Mouse (Mus musculus): ENCODE measurements around the gene Lce1e. TPM values are rescaled to one million over a fixed set of nuclear protein-coding genes. Genes with fewer than 3 reads are reported as not detected.

Lce1e gene
- polyA plus RNA-seq, 1 experiment from 2014 or later: not detected

Other genes with a start within 250 kb of the Lce1e start
- not detected in 2 replicates for gene Sprr1a, start 223.2 kb downstream of the Lce1e start, polyA plus RNA-seq (2015; fragmentation: Nextera tagmentation; extraction: Ambion mirVana)
- not detected in 2 replicates for gene Sprr4, start 208.6 kb downstream of the Lce1e start, polyA plus RNA-seq (2015; fragmentation: Nextera tagmentation; extraction: Ambion mirVana)
- gene 2310046K23Rik, start 174.6 kb downstream of the Lce1e start, polyA plus RNA-seq (2015; fragmentation: Nextera tagmentation; extraction: Ambion mirVana): not detected in 2 replicates
- not detected in 2 replicates for gene Ivl, start 135.3 kb downstream of the Lce1e start, polyA plus RNA-seq (2015; fragmentation: Nextera tagmentation; extraction: Ambion mirVana)
- not detected in 2 replicates for gene Smcp, start 120.1 kb downstream of the Lce1e start, polyA plus RNA-seq (2015; fragmentation: Nextera tagmentation; extraction: Ambion mirVana)
- not detected in 2 replicates for gene 2210017I01Rik, start 101.6 kb downstream of the Lce1e start, polyA plus RNA-seq (2015; fragmentation: Nextera tagmentation; extraction: Ambion mirVana)
- gene Lce6a, start 87.4 kb downstream of the Lce1e start, polyA plus RNA-seq (2015; fragmentation: Nextera tagmentation; extraction: Ambion mirVana): not detected in 2 replicates
- not detected in 2 replicates for gene Lce1a1, start 60.8 kb downstream of the Lce1e start, polyA plus RNA-seq (2015; fragmentation: Nextera tagmentation; extraction: Ambion mirVana)
- gene Lce1b, start 52.1 kb downstream of the Lce1e start, polyA plus RNA-seq (2015; fragmentation: Nextera tagmentation; extraction: Ambion mirVana): not detected in 2 replicates
- not detected in 2 replicates for gene Lce1a2, start 38.8 kb downstream of the Lce1e start, polyA plus RNA-seq (2015; fragmentation: Nextera tagmentation; extraction: Ambion mirVana)
- gene Lce1c, start 29.8 kb downstream of the Lce1e start, polyA plus RNA-seq (2015; fragmentation: Nextera tagmentation; extraction: Ambion mirVana): not detected in 2 replicates
- gene Lce1d, start 21.9 kb downstream of the Lce1e start, polyA plus RNA-seq (2015; fragmentation: Nextera tagmentation; extraction: Ambion mirVana): not detected in 2 replicates
- gene Lce1f, start 11.3 kb upstream of the Lce1e start, polyA plus RNA-seq (2015; fragmentation: Nextera tagmentation; extraction: Ambion mirVana): not detected in 2 replicates
- not detected in 2 replicates for gene Gm38119, start 30.0 kb upstream of the Lce1e start, polyA plus RNA-seq (2015; fragmentation: Nextera tagmentation; extraction: Ambion mirVana)
- not detected in 2 replicates for gene Lce1g, start 43.3 kb upstream of the Lce1e start, polyA plus RNA-seq (2015; fragmentation: Nextera tagmentation; extraction: Ambion mirVana)
- gene Lce1h, start 56.0 kb upstream of the Lce1e start, polyA plus RNA-seq (2015; fragmentation: Nextera tagmentation; extraction: Ambion mirVana): not detected in 2 replicates
- gene Lce1i, start 69.8 kb upstream of the Lce1e start, polyA plus RNA-seq (2015; fragmentation: Nextera tagmentation; extraction: Ambion mirVana): not detected in 2 replicates
- gene Lce1j, start 81.4 kb upstream of the Lce1e start, polyA plus RNA-seq (2015; fragmentation: Nextera tagmentation; extraction: Ambion mirVana): not detected in 2 replicates
- not detected in 2 replicates for gene Lce1k, start 98.8 kb upstream of the Lce1e start, polyA plus RNA-seq (2015; fragmentation: Nextera tagmentation; extraction: Ambion mirVana)
- not detected in 2 replicates for gene Kprp, start 118.2 kb upstream of the Lce1e start, polyA plus RNA-seq (2015; fragmentation: Nextera tagmentation; extraction: Ambion mirVana)
- gene Lce1l, start 142.2 kb upstream of the Lce1e start, polyA plus RNA-seq (2015; fragmentation: Nextera tagmentation; extraction: Ambion mirVana): not detected in 2 replicates
- not detected in 2 replicates for gene 2310050C09Rik, start 161.1 kb upstream of the Lce1e start, polyA plus RNA-seq (2015; fragmentation: Nextera tagmentation; extraction: Ambion mirVana)
- gene Lce3a, start 217.2 kb upstream of the Lce1e start, polyA plus RNA-seq (2015; fragmentation: Nextera tagmentation; extraction: Ambion mirVana): not detected in 2 replicates
- not detected in 2 replicates for gene Lce3b, start 223.9 kb upstream of the Lce1e start, polyA plus RNA-seq (2015; fragmentation: Nextera tagmentation; extraction: Ambion mirVana)
- gene Lce3c, start 235.4 kb upstream of the Lce1e start, polyA plus RNA-seq (2015; fragmentation: Nextera tagmentation; extraction: Ambion mirVana): 0.62 TPM in 1 of 2 replicates, not detected in the other
- not detected in 2 replicates for gene Lce3d, start 248.3 kb upstream of the Lce1e start, polyA plus RNA-seq (2015; fragmentation: Nextera tagmentation; extraction: Ambion mirVana)